Mouse (Mus musculus) layer of hippocampus, adult 9-11 months (tissue): Measurements from ENCODE around the gene Ninj1.
A peak's percentile ranks its signal among the peaks of the same experiment; 100 is the strongest.

Experiments used
- DNase-seq: peaks from one replicate; pipeline ENCODE4 v3.0.0; 2022

The Ninj1 gene

GRCm38 (mm10) chr13:49237617-49238016 is 50.3 kb downstream of the Ninj1 start:
- no peak for DNase-seq

GRCm38 (mm10) chr13:49238737-49239136 is 51.5 kb downstream of the Ninj1 start:
- DNase-seq: no peak

DNA sequence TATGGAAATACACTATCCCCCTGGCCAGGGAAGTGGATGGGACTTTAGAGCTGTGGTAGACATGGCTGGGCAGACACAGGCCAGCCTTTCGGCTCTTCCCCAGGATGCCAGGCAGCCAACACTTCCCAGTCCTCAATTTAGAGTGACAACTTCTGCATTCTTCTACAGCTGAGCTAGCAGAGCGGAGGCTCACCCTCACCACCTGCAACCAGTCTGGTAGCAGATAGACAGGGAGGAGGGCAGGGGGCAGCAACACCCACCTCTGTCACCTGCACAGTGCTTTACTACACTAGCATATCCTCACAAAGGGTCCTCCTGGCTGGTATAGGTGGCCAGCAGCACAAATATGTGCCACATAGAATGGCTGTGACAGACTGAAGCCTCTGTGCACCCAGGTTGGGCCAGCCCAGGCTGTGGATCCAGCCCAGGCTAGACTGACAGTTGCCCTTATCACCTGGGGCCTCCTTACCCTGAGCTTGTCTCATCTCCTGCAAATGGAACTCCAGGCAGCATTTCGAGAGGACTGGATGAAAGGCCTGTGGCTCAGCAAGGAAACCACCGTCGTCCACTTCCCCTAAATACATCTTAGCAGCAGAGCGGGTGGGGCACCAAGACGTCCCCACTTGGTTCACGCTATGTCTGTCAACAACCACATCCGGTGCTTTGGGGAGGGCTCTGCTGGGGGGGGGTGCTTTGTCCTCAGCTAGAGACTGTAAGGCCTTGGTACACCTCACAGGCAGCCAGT is 55.2 kb downstream of the Ninj1 start:
- peak; percentile 79 for DNase-seq

DNA sequence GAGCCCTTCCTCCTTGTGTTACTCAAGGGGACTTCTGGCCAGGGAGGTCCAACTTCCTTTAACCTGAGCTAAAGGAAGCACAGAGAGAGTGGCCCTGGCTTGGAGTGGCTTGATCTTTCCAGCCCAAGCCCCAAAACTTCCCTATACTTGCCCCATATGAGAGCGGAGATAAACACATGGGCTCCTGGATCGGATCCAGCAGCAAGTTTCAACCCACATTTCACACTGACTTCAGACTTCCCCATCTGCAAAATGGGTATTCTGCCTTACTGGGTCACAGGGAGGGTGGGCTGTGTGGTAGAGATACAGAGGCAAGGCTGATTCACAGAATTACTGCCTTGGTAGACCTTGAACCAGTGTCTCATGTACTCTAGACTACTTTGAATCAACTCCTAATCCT is 56.2 kb downstream of the Ninj1 start:
- DNase-seq: no peak

GRCm38 (mm10) chr13:49245251-49245650 is 58.0 kb downstream of the Ninj1 start:
- DNase-seq: no peak
